Mouse (Mus musculus) G1E-ER4 (cell line): ENCODE measurements around the gene Fam20a. TPM values are rescaled to one million over a fixed set of nuclear protein-coding genes. Genes with fewer than 3 reads are reported as not detected.

Experiments used
- GATA1 ChIP-seq: IDR thresholded peaks from one replicate; pipeline ENCODE4 v1.8.0; 2012; ENCODE audit warnings: low read length, inconsistent platforms
- polyA plus RNA-seq: library from polyadenylated mRNA; stranded (reverse); fragments of >175 nt; gene quantifications from 2 replicates; pipeline ENCODE4 v1.2.3, GENCODE M21; 2012

Fam20a gene
- polyA plus RNA-seq, 1 experiment = not detected

DNA sequence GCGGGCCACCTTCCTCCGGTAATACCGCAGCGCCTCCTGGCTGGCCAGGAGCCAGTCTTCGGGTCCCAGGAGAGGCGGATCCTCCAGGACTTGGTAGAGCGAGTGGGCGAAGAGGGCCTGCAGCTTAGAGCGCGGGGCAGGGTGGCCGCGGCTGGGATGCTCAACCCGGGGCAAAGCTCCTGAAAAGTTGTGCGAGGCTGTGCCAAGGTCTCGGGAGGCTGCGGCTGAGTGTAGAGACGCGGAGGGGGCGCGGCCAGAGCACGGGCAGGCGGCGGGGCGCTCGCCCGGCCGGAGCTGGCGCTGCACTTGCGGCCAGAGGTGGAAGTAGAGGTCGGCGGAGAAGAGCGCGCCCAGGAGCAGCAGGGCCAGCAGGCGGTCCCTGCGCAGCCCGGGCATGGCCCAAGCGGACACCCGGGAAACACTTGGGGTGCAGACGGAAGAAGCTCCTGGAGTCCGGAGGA lies 729 bp downstream of the Fam20a start:
- no peak for TF ChIP-seq GATA1

DNA sequence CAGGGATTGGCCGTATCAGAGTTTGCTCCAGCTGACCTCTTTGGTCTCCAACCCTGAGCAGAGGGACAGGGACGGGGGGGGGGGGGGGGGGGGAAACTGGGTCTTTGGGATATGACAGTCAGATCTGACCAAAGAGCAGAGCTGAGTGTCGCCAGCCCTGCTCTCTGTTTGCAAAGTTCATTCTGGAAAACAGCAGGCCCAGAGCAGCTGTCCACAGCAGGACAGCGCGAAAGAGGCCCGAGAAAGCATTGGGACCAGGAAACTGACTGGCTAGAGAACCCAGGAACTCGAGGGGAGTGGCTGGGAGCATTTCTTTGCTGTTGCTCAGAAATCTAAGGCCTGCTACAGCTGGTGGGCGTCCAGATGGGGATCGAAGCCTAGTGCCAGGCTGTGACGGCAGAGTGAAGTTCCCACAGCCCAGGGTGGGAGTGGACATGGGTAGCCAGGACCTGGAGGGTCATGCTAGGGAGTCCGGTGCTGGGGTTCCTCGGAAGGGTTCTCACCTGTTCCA lies 1.2 kb downstream of the Fam20a start:
- TF ChIP-seq GATA1 = no peak

DNA sequence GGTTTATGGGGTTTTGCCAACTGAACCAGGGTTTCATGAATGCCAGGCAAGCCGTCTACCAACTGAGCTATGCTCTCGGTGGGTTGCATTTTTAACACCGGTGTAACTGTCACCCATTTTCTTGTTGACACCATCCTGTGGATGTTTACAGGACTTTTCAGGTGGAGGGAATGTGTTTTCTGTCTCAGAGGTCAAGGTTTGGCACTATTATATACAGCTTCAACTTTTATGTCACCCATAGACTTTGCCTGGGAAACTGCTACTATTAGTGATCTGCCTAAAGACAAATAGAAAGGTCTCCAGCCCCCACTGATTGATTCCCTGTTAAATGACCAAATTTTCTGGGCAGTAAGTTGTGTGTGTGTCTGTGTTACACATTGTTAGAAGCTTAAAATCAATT lies 2.7 kb downstream of the Fam20a start:
- TF ChIP-seq GATA1 = no peak

DNA sequence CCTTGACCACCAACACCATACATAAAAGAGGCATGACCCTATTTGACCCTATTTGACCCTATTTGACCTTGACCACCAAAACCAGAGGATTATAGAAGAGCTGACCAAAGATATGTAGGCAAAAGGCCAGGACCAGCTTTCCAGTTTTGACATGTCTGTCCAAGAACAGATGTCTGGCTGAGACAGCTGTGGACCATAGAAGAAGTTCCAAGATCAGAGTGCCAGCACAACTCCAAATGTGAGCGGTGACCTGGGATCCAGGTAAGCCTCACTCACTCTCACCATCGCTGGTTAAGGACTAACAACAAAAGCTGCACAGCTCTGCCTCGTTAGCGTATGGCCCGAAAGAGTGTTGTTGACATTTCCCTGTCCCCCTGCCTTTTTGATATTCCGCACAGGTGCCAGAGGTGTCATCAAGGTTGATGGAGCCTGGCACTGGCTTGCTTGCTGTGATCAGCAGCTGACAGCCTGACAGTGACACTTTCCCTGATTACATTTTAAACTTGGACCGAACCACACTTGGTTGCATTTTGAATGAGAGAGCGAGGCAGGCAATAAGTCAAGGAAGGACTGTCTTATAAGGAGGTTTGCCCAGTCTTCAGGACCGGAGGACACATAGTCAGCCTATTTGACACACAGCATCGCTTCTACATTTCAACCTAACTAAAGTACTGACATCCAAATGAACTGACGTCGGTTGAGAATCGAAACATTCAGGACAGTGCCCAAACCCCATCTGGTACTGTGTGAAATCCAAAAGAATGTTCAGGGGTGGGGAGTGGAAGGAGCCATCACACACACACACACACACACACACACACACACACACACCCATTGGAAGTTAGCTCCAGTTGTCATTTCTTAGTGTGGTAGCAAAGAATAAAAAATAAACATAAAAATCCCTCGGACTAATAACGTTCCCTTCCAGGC lies 3.8 kb downstream of the Fam20a start:
- TF ChIP-seq GATA1 = no peak

DNA sequence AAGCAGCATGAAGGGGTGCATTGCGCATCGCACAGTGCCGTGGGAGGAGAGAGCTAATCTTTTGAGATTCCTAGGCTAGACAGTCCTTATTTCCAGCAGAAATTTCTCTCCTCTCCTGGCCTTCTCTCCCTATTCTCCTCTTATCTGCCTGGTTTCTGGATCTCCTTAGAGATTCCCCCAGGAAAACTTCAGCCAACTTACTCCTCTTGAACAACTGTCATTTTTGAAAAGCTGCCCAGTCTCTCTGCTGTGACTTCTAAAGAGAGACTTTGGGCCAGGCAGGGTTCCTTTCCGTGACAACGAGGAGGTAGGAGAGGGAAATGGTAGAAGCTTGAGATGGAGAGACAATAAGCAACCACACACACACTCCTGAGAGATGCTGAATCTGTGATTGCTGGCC lies 4.6 kb downstream of the Fam20a start:
- TF ChIP-seq GATA1 = no peak

DNA sequence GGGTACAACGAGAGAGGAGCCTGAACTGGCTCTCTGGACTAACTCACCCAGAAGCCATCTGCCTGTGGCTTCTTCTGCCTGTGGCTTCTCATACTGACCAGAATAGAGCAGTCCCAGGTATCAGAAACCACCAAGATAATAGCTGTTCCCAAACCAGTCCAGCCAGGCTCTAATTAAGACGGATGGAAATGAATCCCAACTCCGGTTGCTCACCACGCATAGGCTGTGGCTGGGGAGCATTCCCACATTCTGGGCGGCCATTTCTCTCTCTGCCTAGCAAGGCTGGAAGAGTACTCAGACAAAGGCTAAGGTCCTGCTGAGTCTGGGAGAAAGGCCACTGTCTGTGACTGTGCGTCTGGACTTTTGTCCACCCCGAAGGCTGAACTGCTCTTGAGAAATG lies 5.1 kb downstream of the Fam20a start:
- no peak for TF ChIP-seq GATA1

DNA sequence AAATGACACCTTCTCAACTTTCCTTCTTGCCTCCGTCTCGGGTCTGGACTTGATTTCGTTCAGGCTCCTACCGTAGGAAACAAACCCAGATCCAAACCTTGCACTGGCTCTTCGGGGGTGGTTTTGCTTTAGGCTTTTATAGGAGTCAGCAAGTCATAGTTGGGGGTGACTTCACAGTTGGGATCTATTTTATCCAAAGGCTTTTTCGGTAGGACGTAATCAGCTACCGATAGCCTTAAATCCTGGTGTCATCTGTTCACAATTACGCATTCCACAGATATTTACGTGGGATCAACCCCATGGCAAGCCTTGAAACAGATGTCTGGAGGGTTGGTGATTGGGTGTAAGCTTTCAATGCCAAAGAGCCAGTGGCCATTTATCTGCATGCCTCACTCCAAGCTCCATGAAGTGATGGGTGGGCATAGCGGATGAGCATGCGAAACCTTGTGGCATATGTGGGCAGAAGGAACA lies 6.7 kb downstream of the Fam20a start:
- TF ChIP-seq GATA1 = no peak

DNA sequence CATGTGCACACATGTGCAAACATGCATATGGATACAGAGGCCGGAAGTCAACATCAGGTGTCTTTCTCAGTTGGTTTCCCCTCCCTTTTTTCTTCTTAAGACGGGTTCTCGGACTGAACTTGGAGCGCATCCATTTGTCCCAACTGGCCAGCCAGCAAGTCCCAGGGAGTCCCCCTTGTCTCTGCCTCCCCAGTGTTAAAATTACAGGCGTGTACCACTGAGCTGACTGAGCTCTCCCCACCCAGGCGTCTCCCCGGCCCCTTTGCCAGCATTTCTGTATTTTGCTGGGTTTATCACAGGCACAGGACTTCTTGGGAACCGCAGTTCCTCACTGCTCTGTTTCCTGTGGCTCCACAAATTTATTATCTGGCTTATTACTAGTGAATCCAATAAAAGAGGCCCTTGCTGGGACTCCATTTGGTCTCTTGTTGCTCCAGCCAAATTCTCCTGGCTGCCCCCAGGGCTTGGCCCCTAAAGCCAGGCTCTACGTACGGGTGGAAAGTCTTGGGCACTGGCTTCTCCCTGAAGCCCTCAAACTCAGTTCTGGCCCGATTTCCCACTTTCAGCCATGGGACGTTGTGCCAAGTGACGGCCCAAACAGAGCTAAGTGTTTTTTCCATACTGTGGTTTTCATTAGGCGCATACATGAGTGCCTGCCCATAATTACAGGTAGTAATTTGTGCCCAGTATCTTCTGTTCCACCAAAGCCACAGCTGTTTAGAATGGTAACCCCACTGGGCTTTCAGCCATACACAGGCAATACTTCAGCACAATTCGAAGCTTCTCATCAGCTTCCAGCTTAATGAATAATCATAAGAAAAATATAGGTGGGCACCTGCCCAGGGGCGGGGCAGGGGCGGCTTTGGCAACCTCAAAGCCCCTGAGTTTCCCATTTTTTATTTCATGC lies 7.5 kb downstream of the Fam20a start:
- TF ChIP-seq GATA1 = no peak

DNA sequence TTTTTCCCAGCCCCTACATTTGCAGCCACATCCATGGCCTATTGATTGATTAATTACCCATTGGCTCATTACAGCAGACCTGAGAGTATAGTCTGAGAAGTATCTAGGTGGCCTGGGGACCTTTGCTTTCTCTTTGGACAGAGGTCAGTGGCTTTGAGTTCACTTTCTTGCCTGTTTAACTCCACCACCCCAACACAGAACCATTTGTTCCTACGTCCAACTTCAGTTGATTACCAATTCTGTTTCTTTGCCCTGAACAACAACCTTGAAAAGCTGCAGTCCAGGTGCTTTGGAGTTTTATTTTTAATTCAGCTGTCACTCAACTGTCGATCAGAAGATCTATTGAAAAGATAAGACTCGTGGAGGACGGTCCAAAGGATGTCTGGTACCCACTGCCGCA lies 12.6 kb downstream of the Fam20a start:
- TF ChIP-seq GATA1 = no peak

DNA sequence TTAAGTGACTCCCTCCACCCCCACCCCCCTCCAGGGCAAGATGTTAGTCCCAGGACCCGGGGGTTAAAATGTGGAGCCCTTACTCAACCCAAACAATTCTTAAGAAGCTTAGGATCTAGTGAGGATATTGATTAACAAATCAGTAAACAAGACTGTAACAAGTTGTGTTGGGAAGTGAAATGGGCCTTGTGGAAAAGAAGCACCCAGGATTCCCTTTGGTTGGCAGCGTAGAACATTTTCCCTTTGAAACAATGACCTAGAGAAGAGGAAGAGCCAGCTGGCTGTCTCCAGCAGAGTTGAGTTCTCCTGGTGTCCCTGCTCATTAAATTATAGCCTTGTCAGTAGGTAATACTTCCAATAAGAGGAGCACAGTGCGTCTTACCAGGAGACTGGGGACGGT lies 13.3 kb downstream of the Fam20a start:
- TF ChIP-seq GATA1 = no peak

DNA sequence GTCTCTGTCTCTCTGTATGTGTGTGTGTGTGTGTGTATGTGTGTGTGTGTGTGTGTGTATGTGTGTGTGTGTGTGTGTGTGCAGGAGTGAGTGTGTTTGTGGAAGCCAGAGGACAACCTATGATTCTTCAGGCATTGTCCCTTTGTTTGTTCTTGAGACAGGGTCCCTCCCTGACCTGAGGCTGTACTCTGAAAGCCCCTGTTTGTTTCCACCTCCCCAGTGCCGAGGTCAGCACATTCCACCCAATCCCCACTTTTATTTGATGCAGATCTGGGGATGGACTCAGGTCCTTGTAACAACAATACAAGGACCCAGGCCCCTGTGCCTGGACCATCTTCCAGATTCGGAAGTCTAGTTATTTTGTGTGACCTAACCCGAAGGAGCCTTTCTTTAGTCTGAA lies 14.6 kb downstream of the Fam20a start:
- TF ChIP-seq GATA1 = no peak

DNA sequence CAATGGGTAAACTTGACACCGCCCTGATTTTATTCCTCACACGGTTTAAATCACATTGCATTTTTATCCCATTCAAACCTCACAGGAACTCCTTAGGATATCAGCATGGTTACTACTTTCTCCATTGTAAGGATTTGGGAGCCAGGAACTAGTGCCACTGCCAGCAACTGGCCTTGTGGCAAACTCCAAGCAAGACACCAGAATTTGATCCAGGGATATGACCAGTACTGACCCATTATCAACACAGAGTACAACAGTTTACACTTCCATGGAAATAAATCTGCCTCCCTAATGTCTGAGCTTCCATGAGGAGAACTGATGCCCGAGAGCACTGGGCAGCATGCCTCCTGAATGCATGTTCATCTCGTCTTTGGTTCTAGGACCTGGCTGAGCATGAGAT lies 15.5 kb downstream of the Fam20a start:
- TF ChIP-seq GATA1 = no peak

DNA sequence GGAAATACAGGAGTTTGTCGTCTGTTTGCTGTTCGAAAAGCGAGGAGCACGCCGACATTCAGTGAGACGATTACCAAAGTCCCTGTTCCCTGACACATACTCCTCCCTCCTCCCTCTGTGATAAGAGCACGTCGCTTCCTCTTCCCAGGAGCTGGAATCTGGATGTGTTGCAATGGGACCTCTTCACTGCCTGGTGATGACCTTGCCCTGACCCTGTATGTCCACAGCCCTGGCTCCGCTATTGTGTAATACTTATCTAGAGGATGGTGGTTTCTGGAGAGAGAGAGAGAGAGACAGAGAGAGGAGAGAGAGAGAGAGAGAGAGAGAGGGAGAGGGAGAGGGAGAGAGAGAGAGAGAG lies 16.0 kb downstream of the Fam20a start:
- no peak for TF ChIP-seq GATA1

DNA sequence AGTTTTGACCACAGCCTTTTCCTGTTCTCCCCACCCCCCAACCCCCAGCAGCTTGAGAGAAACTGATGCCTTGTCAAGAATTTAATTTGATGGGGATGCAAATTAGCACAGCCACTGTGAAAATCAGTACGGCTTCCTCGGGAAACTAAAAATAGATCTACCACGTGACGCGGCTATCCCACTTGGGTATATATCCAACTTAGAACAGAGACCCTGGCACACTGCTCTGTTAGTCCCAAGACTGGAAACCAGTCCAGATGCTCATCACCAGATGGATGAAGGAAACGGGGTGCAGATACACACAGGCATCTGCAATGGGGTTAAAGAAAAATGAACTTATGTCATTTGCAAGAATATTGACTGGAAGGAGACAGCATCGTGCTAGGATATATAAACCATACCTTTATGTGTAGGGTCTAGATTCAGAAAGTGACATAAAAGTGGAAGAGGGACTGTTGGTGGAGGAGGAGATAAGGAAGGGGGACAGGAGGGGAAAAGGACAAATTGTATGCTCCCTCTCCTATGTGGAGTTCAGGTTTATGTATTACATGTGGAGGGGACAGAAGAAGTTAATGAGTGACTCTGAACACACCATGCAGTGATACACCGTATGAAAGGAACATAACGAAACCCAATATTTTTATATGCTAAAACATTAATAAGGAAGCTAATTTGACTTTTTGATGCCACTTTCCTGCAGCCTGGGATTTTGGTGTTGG lies 16.6 kb downstream of the Fam20a start:
- no peak for TF ChIP-seq GATA1
